Mouse (Mus musculus): ENCODE data around the gene Cdsn.

GRCm38 (mm10) chr17:35515911-35516640 is 35.9 kb upstream of the Cdsn start:
- TF ChIP-seq CTCF (IDR thresholded peaks at IDR 0.05; ENCODE audit: low read depth, low read length): no peak
- no peak for TF ChIP-seq POLR2A (IDR thresholded peaks at IDR 0.05; ENCODE audit: extremely low read depth, insufficient read depth, low read length)

Data from liver, adult 2 months (tissue).